Mouse (Mus musculus) forebrain, embryonic 16.5 days (tissue): ENCODE results near the gene Rcan2. TPM values are rescaled to one million over a fixed set of nuclear protein-coding genes. Genes with fewer than 3 reads are reported as not detected.

ENCODE experiments used
- ATAC-seq: fragments of 200-750 bp; cut with Nextera tagmentation; 2 replicates; pipeline ENCODE4 v1.8.0; 2017; ENCODE audit warnings: mild to moderate bottlenecking, moderate library complexity
- H3K27ac ChIP-seq: fragments of 300-500 bp; sonication (generic); 2 replicates; pipeline ENCODE4 v1.5.1; 2014; ENCODE audit warnings: low read length, control low read depth
- H3K27me3 ChIP-seq: fragments of 300-500 bp; sonication (generic); replicated peaks from 2 replicates; pipeline ENCODE4 v1.6.1; 2014; ENCODE audit warnings: low read length; ENCODE audit not compliant: control insufficient read depth, insufficient read depth
- H3K36me3 ChIP-seq: fragments of 300-500 bp; sonication (generic); 2 replicates; pipeline ENCODE4 v1.6.1; 2014; ENCODE audit not compliant: control insufficient read depth, insufficient read depth
- H3K4me1 ChIP-seq: fragments of 300-500 bp; sonication (generic); replicated peaks from 2 replicates; pipeline ENCODE4 v1.6.1; 2014; ENCODE audit warnings: low read length; ENCODE audit not compliant: control insufficient read depth, insufficient read depth
- H3K4me2 ChIP-seq: fragments of 300-500 bp; sonication (generic); 2 replicates; pipeline ENCODE4 v1.6.1; 2014; ENCODE audit warnings: mild to moderate bottlenecking, low read length, control low read depth
- H3K4me3 ChIP-seq: fragments of 300-500 bp; sonication (generic); replicated peaks from 2 replicates; pipeline ENCODE4 v1.5.1; 2014; ENCODE audit warnings: mild to moderate bottlenecking, low read length, control low read depth
- H3K9ac ChIP-seq: fragments of 300-500 bp; sonication (generic); replicated peaks from 2 replicates; pipeline ENCODE4 v1.6.1; 2014; ENCODE audit warnings: low read depth, low read length, control low read depth
- H3K9me3 ChIP-seq: fragments of 300-500 bp; sonication (generic); 2 replicates; pipeline ENCODE4 v1.6.1; 2016; ENCODE audit warnings: low read length; ENCODE audit not compliant: control insufficient read depth
- WGBS: fragments of 180-500 bp; shearing (Covaris S2); extraction: QIAGEN DNeasy Blood & Tissue Kit; methylation state at CpG from one replicate; pipeline ENCODE4 v1.1.7; 2014; 5-methylcytosine and 5-hydroxymethylcytosine counted together
- polyA plus RNA-seq: library from polyadenylated mRNA; unstranded; fragments of >200 nt; fragmentation: Nextera tagmentation; extraction: Ambion mirVana; gene quantifications from 2 replicates; pipeline ENCODE4 v1.2.1, GENCODE M21; 2015

Gene Rcan2
- polyA plus RNA-seq, 1 experiment from 2014 or later, result 47.1 TPM

GRCm38 (mm10) chr17:43846714-43847113 is 45.6 kb downstream of the Rcan2 start:
- H3K9me3 ChIP-seq, result no peaks in the 10 kb centered on the region
- H3K9ac ChIP-seq, result no peak overlapping the region
- WGBS, result 77% methylated on average over 2 of the region's 2 CpGs
- H3K27me3 ChIP-seq, result no peaks in the 10 kb centered on the region
- no peak overlapping the region for H3K27ac ChIP-seq
- no peak for ATAC-seq
- no peak overlapping the region for H3K4me2 ChIP-seq
- no peaks in the 10 kb centered on the region for H3K36me3 ChIP-seq
- H3K4me1 ChIP-seq, result no peaks in the 10 kb centered on the region
- no peak overlapping the region for H3K4me3 ChIP-seq

GRCm38 (mm10) chr17:43848903-43849302 is 47.8 kb downstream of the Rcan2 start:
- ATAC-seq, result no peak
- Histone ChIP-seq H3K9me3 (no peaks in the 10 kb centered on the region), H3K4me2 (no peak overlapping the region), H3K4me1 (no peaks in the 10 kb centered on the region), H3K36me3 (no peaks in the 10 kb centered on the region), H3K27me3 (no peaks in the 10 kb centered on the region), H3K4me3 (no peak overlapping the region), H3K27ac (no peak overlapping the region), H3K9ac (no peak overlapping the region)
- WGBS, result 66% methylated on average over 3 of the region's 3 CpGs

- WGBS, result 83% methylated on average over 5 of the region's 5 CpGs
- ATAC-seq, result no peak
- H3K9me3 ChIP-seq, result no peaks in the 10 kb centered on the region
Observed at GRCm38 (mm10) chr17:43855132-43855531, 54.0 kb downstream of the Rcan2 start.

GRCm38 (mm10) chr17:43856081-43856480 is 54.9 kb downstream of the Rcan2 start:
- no peak for ATAC-seq
- Histone ChIP-seq H3K9ac (no peak overlapping the region), H3K4me3 (no peak overlapping the region), H3K4me2 (no peak overlapping the region), H3K4me1 (no peaks in the 10 kb centered on the region), H3K36me3 (no peaks in the 10 kb centered on the region), H3K9me3 (no peaks in the 10 kb centered on the region), H3K27ac (no peak overlapping the region), H3K27me3 (no peaks in the 10 kb centered on the region)
- 66% methylated on average over 4 of the region's 4 CpGs for WGBS

More at GRCm38 (mm10) chr17:43855132-43855531, 54.0 kb downstream of the Rcan2 start:
- Histone ChIP-seq H3K4me1 (no peaks in the 10 kb centered on the region), H3K9ac (no peak overlapping the region), H3K4me2 (no peak overlapping the region), H3K27me3 (no peaks in the 10 kb centered on the region), H3K4me3 (no peak overlapping the region), H3K27ac (no peak overlapping the region), H3K36me3 (no peaks in the 10 kb centered on the region)

- Histone ChIP-seq H3K4me2 (no peak overlapping the region), H3K9me3 (no peaks in the 10 kb centered on the region), H3K4me3 (no peak overlapping the region), H3K9ac (no peak overlapping the region), H3K4me1 (no peaks in the 10 kb centered on the region), H3K36me3 (no peaks in the 10 kb centered on the region), H3K27me3 (no peaks in the 10 kb centered on the region; the same call in 1 of the 2 replicates), H3K27ac (no peak overlapping the region)
- no peak for ATAC-seq
- 91% methylated on average over 9 of the region's 9 CpGs for WGBS
Observed at GRCm38 (mm10) chr17:43868808-43869207, 67.7 kb downstream of the Rcan2 start.

- Histone ChIP-seq H3K4me1 (no peaks in the 10 kb centered on the region), H3K4me2 (no peak overlapping the region), H3K9me3 (no peaks in the 10 kb centered on the region), H3K27me3 (no peaks in the 10 kb centered on the region; the same call in 1 of the 2 replicates), H3K27ac (no peak overlapping the region), H3K9ac (no peak overlapping the region), H3K4me3 (no peak overlapping the region), H3K36me3 (no peaks in the 10 kb centered on the region)
- ATAC-seq, result no peak
- WGBS, result 25% methylated on average over 5 of the region's 5 CpGs
Observed at GRCm38 (mm10) chr17:43869677-43870076, 68.5 kb downstream of the Rcan2 start.

GRCm38 (mm10) chr17:43874417-43874816 is 73.3 kb downstream of the Rcan2 start:
- peaks cover 3% of the 10 kb centered on the region; the same call in 1 of the 2 replicates for H3K9me3 ChIP-seq
- 88% methylated on average over 5 of the region's 5 CpGs for WGBS
- H3K4me2 ChIP-seq, result no peak overlapping the region
- H3K27me3 ChIP-seq, result no peaks in the 10 kb centered on the region; the same call in 1 of the 2 replicates
- ATAC-seq, result no peak
- no peak overlapping the region for H3K27ac ChIP-seq
- H3K36me3 ChIP-seq, result no peaks in the 10 kb centered on the region
- H3K4me1 ChIP-seq, result no peaks in the 10 kb centered on the region
- H3K9ac ChIP-seq, result no peak overlapping the region
- H3K4me3 ChIP-seq, result no peak overlapping the region

GRCm38 (mm10) chr17:43877425-43877824 is 76.3 kb downstream of the Rcan2 start:
- Histone ChIP-seq H3K27me3 (no peaks in the 10 kb centered on the region), H3K4me2 (no peak overlapping the region), H3K9me3 (peaks cover 3% of the 10 kb centered on the region; the same call in 1 of the 2 replicates), H3K36me3 (no peaks in the 10 kb centered on the region), H3K27ac (no peak overlapping the region), H3K9ac (no peak overlapping the region), H3K4me1 (no peaks in the 10 kb centered on the region), H3K4me3 (no peak overlapping the region)
- ATAC-seq, result no peak
- 51% methylated on average over 2 of the region's 2 CpGs for WGBS

- peak; percentile 88 for ATAC-seq
- Histone ChIP-seq H3K4me1 (no peaks in the 10 kb centered on the region), H3K36me3 (no peaks in the 10 kb centered on the region), H3K27me3 (no peaks in the 10 kb centered on the region), H3K4me3 (no peak overlapping the region), H3K9me3 (peaks cover 3% of the 10 kb centered on the region; the same call in 1 of the 2 replicates), H3K4me2 (no peak overlapping the region), H3K27ac (no peak overlapping the region), H3K9ac (no peak overlapping the region)
- 14% methylated on average over 1 of the region's 1 CpGs for WGBS
Observed at GRCm38 (mm10) chr17:43883016-43883415, 81.9 kb downstream of the Rcan2 start.

GRCm38 (mm10) chr17:43886262-43886661 is 85.1 kb downstream of the Rcan2 start:
- 78% methylated on average over 7 of the region's 7 CpGs for WGBS
- Histone ChIP-seq H3K9me3 (no peaks in the 10 kb centered on the region), H3K4me3 (no peak overlapping the region), H3K4me1 (no peaks in the 10 kb centered on the region; the same call in 1 of the 2 replicates), H3K36me3 (no peaks in the 10 kb centered on the region), H3K4me2 (no peak overlapping the region), H3K27me3 (no peaks in the 10 kb centered on the region), H3K9ac (no peak overlapping the region), H3K27ac (no peak overlapping the region)
- ATAC-seq, result no peak
